Mouse (Mus musculus): ENCODE measurements at regions not wholly inside any gene's neighbourhood (a gene's known extent, or its start where the extent isn't known, plus 50 kb on each side); places are given as distances from the start of the nearest gene placed in this dataset.

DNA sequence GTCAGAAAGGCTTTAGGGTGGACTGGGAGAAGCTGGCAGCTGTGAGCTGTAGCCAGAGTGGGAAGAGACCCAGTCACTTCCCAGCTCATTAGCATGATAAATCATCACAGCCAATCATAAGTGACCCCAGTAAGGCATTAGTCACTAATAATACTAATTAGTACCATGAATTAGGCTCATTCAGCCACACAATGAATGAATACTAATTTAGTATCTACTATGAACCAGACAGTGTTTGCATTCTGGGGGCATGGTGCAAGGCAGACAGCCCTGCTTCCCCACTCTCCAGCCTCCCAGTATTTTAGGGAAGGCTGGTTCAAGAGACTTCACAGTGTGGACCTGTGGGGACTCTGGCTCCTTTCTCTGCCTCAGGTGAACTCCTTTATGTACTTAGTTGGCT, 523.7 kb downstream of the Tbc1d22a start:
- DNase-seq (ENCODE audit: low spot score) = no peak

DNA sequence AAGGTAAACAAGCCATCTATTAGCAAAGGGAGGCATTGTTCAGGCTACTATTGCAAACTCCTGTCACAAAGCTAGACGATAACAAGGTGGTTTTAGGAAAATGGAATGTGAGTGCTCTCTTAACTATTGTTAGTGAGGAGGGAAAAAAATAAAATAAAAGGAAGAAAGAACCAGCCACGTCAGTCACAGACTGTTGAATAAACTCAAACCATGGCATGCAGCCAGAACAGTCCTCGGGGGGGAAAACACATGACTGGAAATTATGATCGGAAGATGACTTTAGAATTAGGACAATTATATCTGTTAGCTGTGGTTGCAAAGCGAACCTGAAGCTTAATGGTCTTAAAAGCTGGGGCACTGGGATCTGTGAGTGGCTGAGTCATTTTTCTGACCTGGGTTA, 524.1 kb downstream of the Tbc1d22a start:
- DNase-seq (ENCODE audit: low spot score) = no peak

DNA sequence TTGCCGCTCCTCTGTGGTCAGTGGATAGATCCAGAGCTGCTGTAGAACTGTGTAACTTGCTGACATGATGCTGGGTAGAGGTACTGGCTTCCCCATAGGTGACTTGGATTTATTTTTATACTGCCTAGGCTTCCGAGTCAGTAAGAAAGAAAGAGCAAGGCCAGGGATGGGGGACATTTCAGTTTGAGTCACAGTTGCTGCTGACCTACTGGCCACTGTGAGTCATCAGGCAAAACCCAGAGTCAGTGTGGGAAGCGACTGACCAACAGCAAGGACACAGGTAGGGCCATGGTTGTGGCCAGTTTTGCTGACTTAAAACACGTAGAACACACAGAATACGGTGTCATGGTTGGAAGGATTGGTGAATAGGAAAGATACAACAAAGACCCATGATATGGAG, 524.5 kb downstream of the Tbc1d22a start:
- no peak for DNase-seq (ENCODE audit: low spot score)

DNA sequence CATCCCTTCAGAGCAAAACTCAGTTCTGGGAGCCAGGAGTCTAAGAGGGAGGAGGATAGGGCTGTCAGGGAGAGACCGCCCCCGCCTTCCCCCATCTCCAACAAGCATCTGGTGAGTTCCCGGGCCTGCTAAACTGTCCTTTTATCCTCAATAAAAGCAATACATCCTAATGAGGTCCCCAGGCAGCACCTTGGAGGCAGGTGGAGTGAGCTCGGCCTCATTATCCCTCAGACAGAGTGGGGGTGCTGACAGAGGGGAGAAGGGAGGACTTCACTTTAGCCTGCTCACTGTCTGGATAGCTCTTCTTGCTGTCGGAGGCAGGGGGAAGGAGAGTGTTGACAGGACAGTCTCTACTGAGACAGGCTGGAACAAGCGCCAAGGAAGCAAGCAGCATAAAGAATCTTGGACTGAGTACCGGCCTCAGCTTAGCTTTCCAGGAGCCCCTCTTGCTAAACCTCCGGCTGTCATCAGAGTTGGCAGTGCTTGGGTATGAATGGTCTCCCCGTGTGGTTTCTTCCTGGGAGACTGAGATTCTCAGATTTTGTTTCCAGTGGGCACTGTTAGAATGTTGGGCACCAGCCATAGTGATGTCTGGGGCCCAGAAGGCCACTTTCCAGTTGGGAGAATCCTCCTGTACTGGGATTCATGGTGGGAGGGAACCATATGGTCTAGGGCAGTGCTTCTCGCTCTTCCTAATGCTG, 537.3 kb downstream of the Tbc1d22a start:
- no peak for DNase-seq (ENCODE audit: low spot score)

DNA sequence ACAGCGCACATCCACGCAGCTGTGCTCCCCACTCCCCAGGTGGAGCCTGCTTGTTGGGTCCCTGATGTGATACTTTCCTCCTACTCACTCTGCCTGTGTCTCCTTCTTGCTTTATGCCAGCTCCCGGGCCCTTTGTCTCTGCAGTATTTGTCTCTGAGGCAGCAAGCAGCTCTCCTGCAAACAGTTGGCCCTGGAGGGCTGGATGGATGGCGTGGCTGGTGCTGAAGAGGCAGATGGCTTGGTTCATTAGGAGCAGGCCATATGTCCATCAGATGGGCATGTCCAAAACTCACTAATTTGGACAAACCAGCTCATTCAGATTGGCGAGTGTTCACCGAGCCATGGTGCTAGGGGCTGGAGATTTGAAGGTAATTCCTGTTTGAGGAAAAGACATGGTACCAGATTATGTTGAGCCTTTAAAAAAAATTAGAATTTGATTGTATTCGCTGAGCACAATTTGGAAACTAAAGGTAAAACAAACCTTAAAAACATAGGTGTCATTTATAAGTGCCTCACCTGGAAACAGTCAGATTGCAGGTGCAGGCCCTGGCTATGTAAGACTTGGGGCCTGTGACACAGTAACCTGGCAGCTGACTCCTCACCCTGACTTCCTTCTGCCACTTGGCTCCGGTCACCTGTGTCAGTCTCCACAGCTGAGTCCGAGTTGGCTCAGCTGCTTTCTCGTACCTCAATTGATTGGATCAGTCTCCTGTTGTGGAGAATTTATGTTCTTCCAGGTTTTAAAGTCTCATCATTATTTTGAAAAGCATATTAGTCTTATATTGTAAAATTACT, 549.5 kb downstream of the Tbc1d22a start:
- DNase-seq (ENCODE audit: low spot score) = no peak

DNA sequence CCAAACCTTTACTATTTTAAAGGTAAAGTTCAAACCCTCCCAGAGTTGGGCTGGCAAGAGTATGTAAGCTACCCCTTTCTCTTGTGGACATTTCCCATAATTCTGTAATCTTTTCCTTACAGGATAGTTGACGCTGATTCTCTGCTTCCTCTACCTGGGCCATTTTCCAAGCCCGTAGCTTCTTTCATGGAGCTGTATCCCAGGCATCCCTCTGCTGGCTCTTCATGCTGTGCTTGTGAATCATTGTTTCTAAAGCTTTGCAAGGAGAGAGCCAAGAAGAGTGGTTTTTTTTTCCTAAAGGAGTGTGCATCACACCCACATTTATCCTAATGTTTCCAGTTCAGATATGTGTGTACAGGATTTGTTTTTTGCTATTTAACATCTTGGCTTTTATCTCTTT, 553.4 kb downstream of the Tbc1d22a start:
- DNase-seq (ENCODE audit: low spot score) = no peak

DNA sequence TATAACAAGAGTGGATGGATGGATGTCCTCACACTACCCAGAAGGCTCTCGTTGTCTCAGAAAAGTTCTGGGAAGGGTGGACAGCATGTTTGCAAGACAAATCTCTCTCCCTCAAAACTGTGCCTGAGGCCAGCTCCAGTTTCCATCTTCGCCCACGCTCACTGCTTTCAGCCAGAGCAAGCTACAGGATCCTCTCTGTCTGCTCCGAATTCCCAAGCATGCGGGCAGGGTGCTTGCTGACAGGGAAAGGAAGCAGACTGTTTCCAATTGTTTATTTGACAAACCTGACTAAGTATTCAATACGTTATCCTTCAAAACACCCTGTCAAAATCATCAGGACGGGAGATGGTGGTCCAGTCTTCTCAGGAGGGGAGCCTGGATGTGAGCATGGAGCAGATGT, 558.8 kb downstream of the Tbc1d22a start:
- DNase-seq (ENCODE audit: low spot score) = no peak

DNA sequence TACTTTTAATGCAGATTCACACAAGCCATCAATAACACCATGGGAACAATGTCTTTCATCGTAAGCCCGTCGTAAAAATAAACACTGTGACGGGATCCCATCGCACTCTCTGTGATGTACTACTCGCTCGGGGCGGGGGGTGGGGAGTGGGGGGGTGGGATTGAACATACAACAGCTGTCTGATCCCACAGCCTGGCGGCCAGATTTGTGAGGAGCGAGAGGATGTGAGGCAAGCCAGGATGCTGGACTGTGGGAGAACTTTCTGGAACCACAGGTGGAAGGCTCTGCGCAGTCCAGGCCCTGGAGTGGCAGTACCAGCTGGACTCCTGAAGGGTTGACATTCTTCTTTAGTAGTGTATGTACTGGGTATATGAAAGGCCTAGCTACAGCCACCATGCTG, 563.7 kb downstream of the Tbc1d22a start:
- DNase-seq (ENCODE audit: low spot score) = no peak

DNA sequence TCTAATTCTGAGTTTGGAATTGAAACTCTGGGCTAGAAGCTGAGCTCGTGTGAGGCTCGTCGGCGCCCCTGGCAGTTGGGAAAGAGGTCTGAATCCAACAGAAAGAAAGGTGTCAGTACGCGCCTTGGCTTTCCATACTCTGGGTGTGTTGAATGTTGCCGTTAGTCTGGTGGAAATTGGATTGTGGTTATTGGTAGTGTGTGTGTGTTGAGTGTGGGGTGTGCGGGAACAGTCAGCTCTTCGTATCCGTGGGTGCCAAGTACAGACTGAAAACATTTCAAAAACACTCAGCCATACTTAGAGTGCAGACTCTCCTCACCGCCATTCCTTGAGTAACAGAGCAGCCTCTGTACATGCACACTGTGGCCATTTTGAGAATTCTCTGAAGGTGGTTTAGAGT, 566.9 kb downstream of the Tbc1d22a start:
- no peak for DNase-seq (ENCODE audit: low spot score)

DNA sequence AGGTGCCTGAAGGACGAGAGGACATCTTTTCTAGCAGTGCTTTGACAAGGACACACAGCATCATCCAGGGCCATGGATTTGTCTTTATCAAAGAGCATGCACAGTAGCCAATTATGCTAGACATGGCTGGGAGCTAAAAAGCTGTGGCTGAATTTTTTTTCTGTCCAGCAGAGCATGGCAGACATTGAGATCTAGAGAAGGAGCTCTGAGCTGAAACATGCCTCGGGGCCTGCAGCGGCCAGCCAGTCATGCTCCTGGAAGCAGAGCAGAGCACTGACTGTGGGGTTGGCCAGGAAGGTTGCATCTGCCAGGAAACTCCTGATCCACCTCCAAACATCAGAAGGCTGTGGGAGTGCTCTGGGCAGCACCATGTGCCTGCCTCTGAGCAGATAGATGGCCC, 580.5 kb downstream of the Tbc1d22a start:
- no peak for DNase-seq (ENCODE audit: low spot score)

DNA sequence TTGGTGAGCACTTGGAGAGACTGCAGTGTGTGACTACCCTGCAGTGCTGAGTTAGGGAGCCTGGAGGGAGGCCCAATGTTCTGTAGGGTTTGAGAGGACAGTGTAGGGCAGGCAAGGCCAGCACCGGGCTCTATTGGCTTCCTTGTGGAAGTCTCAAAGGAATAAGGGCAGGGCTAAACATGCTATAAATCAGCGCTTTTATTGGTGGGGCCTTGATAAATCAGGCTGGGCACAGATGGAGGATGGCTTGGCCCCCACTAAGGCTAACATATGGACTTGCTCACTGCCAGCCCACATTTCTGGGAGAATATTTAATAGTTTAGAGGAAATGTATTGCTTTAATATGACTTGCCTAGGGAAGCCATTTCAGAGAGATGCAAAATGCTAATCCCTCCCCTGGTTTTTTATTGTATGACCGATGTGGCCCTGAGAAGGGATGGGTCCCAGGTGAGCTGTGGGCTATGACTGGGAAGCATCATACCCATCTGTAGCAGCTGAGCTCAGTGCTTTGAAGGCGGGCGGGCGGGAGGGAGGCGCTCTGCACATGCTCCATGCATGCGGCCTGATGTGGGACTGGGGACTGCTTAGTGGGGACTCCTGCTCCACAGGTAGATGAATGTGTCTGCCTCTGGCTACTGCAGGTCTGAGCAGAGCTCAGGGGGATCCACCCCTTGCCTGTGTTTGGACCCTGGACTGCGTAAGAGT, 584.4 kb downstream of the Tbc1d22a start:
- DNase-seq (ENCODE audit: low spot score) = no peak

DNA sequence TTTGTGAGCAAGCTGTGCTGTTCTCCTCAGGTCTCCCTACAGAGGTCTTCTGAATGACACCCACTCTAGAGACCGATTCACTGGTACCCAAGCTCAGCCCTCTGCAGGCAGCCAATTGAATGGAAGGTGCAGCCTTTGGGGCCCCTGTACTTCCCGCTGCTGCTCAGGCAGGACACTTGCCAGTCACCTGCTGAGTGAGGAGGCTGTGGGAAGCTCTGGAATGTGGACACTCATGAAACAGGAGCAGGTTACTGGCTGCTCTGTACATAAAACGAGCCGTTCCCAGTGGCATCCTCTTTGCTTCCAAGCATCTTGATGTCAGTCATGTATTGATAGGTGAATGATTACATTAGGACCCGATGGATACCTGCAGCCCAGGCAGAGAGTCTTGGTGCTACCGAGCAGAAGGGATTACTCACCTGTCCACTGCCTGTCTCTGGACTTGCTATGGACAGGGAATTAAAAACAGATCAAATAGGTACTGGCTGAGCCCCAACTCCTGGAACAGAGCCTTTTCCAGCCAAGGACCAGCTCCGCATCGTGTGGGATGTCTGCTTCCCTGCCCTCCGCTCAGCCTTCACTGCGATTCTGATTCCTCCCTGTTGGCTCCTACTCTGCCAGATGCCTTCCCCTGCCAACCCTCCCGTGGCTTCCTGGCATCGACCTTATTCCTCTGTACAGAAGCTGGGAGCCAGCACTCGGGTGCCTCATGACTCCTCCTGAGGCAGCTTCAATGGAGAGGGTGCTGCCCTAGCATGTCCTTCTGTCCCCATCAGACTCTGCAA, 593.2 kb downstream of the Tbc1d22a start:
- DNase-seq (ENCODE audit: low spot score) = no peak

DNA sequence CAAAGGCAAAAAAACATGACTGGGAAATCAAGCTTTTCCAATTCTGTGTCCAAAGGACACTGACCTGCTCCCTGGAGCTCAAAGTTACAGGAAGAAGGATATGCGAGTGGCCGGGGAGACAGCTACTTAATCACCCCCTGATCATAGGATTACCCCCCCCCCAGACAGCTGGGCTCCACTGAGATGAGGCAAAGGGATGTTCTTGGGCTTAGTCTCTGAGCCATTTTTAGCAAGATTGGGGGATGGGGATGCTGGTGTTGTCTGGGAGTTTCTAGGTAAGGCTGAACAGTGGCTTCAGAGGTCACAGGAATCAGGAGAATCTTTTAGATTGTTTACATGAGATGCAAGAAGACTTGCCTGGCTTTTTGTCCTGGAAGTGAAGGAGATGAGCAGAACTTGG, 597.6 kb downstream of the Tbc1d22a start:
- no peak for DNase-seq (ENCODE audit: low spot score)

DNA sequence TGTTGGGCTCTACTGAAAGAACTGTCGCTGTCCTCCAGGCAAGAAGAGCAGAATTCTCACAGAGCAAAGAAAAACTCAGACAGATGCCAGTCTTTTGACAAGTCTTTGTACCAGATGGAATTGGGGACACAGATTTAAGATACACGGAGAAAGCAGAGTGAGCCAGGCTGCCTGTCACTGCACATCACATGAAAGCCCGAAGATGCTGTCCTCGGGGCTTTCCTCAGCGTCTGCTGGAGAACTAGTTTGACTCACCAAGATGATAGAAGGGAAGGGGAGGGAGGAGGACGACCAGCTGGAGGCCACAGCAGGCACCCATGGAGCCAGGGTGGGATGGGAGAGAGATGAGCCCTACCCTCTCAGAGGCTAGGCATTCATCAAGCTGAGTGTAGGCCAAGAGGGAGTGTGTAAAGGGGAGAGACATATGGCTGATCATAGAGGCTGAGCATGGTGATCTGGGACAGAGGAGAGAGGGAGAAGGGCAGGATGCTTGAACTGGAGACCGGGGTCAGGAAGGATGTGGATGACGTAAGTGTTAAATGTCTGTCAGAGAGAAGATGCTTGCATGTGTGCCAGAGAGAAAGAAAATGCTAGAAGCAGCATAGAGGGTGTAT, 600.7 kb downstream of the Tbc1d22a start:
- DNase-seq (ENCODE audit: low spot score) = no peak

DNA sequence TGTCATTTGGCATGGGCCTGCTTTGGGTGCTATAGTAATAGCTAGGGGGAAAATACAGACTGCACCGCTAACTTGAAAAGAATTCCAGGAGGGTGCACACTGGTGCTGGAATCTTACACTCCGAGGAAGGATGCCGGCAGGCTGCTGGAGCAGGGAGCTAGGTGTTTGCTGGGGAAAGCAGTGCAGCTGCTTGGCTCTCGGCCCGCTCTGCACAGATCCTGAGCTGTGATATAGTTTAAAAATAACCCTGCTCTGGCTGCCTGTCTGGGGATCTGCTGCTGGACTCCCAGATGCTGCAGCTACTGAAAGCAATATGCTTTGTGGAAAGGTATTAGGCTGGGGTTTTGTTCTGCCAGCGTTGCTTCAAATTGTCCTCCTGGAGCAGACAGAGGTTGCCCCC, 621.7 kb downstream of the Tbc1d22a start:
- no peak for DNase-seq (ENCODE audit: low spot score)

DNA sequence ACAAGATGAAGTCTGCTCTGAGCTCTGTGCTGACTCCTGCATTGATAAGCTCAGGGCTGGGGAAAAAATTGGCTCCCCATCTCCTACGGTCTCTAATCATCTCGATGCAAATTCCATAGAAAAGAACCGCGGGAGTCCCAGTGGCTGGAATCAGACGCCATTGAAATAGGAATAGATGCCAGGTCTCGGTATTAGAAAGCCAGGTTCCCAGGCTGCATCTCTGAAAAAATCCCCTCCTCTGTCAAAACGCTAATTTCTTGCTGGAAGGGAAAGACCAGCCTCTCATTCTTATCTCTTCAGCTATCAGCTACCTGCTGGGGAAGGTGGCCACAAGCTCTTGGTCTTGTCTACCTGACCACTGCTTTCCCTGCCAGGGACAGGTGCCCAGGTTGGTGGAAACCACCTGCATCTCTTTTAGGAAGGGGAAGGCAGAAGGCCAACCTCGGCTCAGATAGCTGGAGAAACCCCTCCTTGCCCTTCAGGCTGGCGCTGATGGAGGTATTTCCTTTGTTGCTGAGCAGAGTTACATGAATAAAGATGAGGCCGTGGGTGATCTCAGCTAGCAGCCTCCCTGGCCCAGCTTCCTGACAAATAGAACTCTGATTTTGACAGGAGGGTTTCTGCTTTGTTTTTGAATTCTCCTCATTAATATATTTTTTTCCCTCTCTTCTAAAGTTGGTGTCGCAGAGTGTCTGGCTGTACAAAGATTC, 638.1 kb downstream of the Tbc1d22a start:
- DNase-seq (ENCODE audit: low spot score) = no peak

DNA sequence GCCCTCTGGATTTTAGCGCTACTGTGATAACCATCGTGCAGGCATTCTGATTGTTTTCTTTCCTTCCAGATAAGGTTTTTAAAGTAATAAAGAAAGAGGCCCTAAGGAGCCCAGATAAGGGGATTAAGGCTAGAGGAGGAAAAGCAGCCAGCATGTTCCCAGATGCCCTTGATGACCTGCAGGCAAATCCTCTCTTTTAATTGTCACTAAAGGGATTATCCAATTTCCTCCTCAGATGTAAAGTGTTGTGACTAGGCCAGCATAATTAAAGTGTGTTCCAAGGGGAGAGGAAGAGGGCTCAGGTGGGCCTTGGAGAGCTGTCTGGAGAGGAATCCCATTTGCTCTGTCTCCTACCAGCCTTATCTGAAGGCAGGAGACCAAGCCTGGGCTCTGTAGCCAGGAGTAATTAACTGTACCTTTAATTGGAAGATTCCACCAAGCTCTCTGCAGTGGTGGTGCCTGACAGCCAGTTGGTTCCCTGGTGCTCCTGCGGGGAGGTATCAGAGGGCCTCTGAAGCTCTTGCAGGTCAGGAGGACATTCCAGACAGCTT, 644.2 kb downstream of the Tbc1d22a start:
- DNase-seq (ENCODE audit: low spot score) = no peak

DNA sequence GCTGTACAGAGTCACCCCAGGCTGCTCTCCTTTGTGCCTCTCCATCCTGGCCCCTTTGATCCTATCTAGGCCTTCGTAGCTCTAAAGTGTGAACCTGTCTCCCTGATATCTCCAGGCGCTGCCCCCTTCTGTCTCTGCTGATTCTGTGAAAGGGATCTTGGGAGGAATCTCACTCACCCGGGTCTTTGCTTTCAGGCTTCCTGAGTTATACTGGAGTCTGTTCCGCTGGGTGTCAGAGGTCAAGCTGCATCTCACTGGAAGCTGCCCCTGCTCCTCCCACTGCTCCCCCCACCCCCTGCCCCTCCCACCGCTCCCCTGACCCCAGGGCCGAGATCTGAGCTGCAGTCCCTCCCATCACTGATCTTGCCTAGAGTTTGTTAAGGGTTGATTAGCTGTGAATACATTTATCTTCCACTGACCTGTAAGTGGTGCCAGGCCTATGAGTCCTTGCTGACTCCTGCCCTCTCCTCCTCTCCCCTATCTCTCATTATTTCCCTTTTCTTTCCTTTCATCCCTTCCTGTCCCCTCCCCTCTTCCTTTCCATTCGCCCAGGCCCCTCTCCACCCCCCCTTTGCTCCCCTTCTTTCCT, 661.6 kb downstream of the Tbc1d22a start:
- DNase-seq (ENCODE audit: low spot score) = no peak

DNA sequence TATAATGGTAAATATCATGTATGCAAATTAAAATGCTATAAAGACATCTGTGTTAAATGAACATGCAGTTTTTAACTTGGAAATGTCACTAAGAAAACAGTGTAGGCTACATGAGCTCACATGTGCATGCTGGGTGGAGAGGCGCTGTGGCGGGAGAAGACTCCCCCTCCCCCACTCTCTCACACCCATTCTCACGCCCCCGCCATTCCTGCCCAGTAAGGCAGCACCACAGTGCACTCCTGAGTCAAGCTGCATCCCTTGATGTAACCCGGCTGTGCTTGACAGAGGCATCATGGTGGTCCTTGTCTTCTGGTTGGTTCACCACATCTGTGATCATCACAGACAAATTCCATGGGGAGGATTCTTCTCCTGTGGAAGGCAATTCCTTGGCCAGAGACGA, 647.1 kb upstream of the Fam19a5 start:
- no peak for DNase-seq (ENCODE audit: low spot score)

DNA sequence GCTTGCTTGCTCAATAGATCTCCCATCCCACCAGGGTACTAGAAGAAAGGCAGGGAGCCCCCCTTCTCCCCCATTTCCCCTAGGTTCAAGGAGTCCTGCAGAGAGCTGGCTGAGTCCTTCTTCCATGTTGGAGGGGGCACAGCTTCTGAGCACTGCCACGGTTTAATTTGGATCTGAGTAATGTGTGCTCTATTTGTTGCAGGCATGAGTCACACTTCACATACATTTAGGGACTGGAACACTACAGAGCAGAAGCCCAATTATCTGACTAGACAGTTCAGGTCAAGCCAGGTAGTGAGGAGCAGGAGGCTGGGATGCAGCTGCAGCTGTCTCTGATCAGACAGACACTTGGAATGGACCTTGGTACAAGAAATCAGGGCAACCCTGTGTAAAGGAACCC, 644.1 kb upstream of the Fam19a5 start:
- no peak for DNase-seq (ENCODE audit: low spot score)

DNA sequence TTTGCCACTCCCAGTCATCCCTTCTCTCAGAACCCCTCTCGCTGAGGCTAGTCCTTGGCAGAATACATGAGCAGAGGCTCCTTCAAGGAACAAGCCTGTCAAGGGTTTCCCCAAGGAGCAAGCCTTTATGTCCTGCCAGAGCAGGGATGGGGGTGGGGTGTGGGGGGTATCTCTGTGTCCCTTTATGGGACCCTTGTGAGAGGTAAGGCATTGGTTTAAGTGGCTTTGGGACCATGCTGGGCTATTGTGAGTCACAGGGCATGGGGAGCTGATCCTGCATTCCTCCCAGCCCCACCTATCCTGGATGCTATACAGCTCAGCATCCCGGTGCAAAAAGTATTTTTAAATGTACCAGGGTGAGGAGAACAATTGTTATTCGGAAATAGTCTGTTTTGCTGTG, 641.1 kb upstream of the Fam19a5 start:
- no peak for DNase-seq (ENCODE audit: low spot score)
